Mouse (Mus musculus) liver, embryonic 13.5 days (tissue): ENCODE measurements around the gene Asb13. TPM values are rescaled to one million over a fixed set of nuclear protein-coding genes. Genes with fewer than 3 reads are reported as not detected.

ENCODE experiments used
- ATAC-seq: fragments of 200-750 bp; cut with Nextera tagmentation; 2 replicates; pipeline ENCODE4 v1.8.0; 2017; ENCODE audit warnings: low read depth, mild to moderate bottlenecking, moderate number of reproducible peaks, moderate library complexity
- DNase-seq: peaks from one replicate; pipeline ENCODE4 v3.0.0; 2022
- H3K27ac ChIP-seq: fragments of 300-500 bp; sonication (generic); 2 replicates; pipeline ENCODE4 v1.5.1; 2015; ENCODE audit warnings: moderate library complexity, mild to moderate bottlenecking, inconsistent platforms
- H3K27me3 ChIP-seq: fragments of 300-500 bp; sonication (generic); 2 replicates; pipeline ENCODE4 v1.6.1; 2015; ENCODE audit warnings: mild to moderate bottlenecking, inconsistent platforms
- H3K36me3 ChIP-seq: fragments of 300-500 bp; sonication (generic); 2 replicates; pipeline ENCODE4 v1.6.1; 2015; ENCODE audit warnings: mild to moderate bottlenecking, inconsistent platforms
- H3K4me1 ChIP-seq: fragments of 300-500 bp; sonication (generic); replicated peaks from 2 replicates; pipeline ENCODE4 v1.6.1; 2015; ENCODE audit warnings: inconsistent platforms
- H3K4me2 ChIP-seq: fragments of 300-500 bp; sonication (generic); 2 replicates; pipeline ENCODE4 v1.6.1; 2015; ENCODE audit warnings: inconsistent platforms, mild to moderate bottlenecking, moderate library complexity
- H3K4me3 ChIP-seq: fragments of 300-500 bp; sonication (generic); replicated peaks from 2 replicates; pipeline ENCODE4 v1.5.1; 2015; ENCODE audit warnings: mild to moderate bottlenecking, inconsistent platforms
- H3K9ac ChIP-seq: fragments of 300-500 bp; sonication (generic); 2 replicates; pipeline ENCODE4 v1.6.1; 2015; ENCODE audit warnings: mild to moderate bottlenecking, inconsistent platforms
- H3K9me3 ChIP-seq: fragments of 300-500 bp; sonication (generic); replicated peaks from 2 replicates; pipeline ENCODE4 v1.6.1; 2016; ENCODE audit warnings: inconsistent platforms
- WGBS: fragments of 180-500 bp; shearing (Covaris S2); methylation state at CpG from one replicate; pipeline ENCODE4 v1.1.7; 2015; ENCODE audit not compliant: insufficient replicate concordance; 5-methylcytosine and 5-hydroxymethylcytosine counted together
- polyA plus RNA-seq: library from polyadenylated mRNA; unstranded; fragments of >200 nt; fragmentation: Nextera tagmentation; extraction: Ambion mirVana; gene quantifications from 2 replicates; pipeline ENCODE4 v1.2.1, GENCODE M21; 2015

The Asb13 gene
- polyA plus RNA-seq: 2.1 and 2.8 TPM in 2 replicates

GRCm38 (mm10) chr13:3633895-3634811, at the start of gene Asb13:
Gene Asb13, plus strand, starts transcription at chr13:3634032.
- H3K9ac ChIP-seq: peak within 1 kb of the TSS; percentile 73
- H3K36me3 ChIP-seq: no peaks in the 10 kb centered on the region
- peaks cover 3% of the 10 kb centered on the region; the same call in 1 of the 2 replicates for H3K27me3 ChIP-seq
- H3K27ac ChIP-seq: no peak within 1 kb of the TSS
- peaks cover 14% of the 10 kb centered on the region for H3K4me1 ChIP-seq
- DNase-seq (peak; percentile 71), ATAC-seq (peak; percentile 94)
- no peaks in the 10 kb centered on the region for H3K9me3 ChIP-seq
- 1% methylated on average over 47 of the region's 47 CpGs for WGBS
- H3K4me3 ChIP-seq: peak within 1 kb of the TSS; percentile 67
- peak within 1 kb of the TSS; percentile 76 for H3K4me2 ChIP-seq

GRCm38 (mm10) chr13:3590789-3591188, 43.0 kb upstream of the Asb13 start:
- H3K27me3 ChIP-seq: no peaks in the 10 kb centered on the region
- H3K4me1 ChIP-seq: no peaks in the 10 kb centered on the region
- DNase-seq: no peak
- no peak overlapping the region for H3K4me2 ChIP-seq
- H3K9ac ChIP-seq: no peak overlapping the region
- peaks cover 51% of the 10 kb centered on the region for H3K36me3 ChIP-seq
- no peak for ATAC-seq
- no peaks in the 10 kb centered on the region for H3K9me3 ChIP-seq
- H3K27ac ChIP-seq: no peak overlapping the region
- H3K4me3 ChIP-seq: no peak overlapping the region
- WGBS: 79% methylated on average over 3 of the region's 3 CpGs

GRCm38 (mm10) chr13:3594311-3594710, 39.5 kb upstream of the Asb13 start:
- DNase-seq (no peak), ATAC-seq (no peak)
- Histone ChIP-seq H3K4me2 (no peak overlapping the region), H3K27ac (no peak overlapping the region), H3K36me3 (peaks cover 53% of the 10 kb centered on the region), H3K9me3 (no peaks in the 10 kb centered on the region), H3K27me3 (no peaks in the 10 kb centered on the region), H3K4me1 (no peaks in the 10 kb centered on the region), H3K4me3 (no peak overlapping the region), H3K9ac (no peak overlapping the region)
- WGBS: 68% methylated on average over 1 of the region's 1 CpGs

GRCm38 (mm10) chr13:3596232-3596631, 37.6 kb upstream of the Asb13 start:
- ATAC-seq (no peak), DNase-seq (no peak)
- Histone ChIP-seq H3K4me3 (no peak overlapping the region), H3K4me2 (no peak overlapping the region), H3K27me3 (no peaks in the 10 kb centered on the region), H3K36me3 (peaks cover 42% of the 10 kb centered on the region), H3K27ac (no peak overlapping the region), H3K4me1 (no peaks in the 10 kb centered on the region), H3K9me3 (no peaks in the 10 kb centered on the region), H3K9ac (no peak overlapping the region)
- 62% methylated on average over 6 of the region's 6 CpGs for WGBS

- Histone ChIP-seq H3K27me3 (no peaks in the 10 kb centered on the region), H3K27ac (peak overlapping the region; percentile 85; the same call in 1 of the 2 replicates)
Measured at GRCm38 (mm10) chr13:3609780-3610117, 24.1 kb upstream of the Asb13 start.

GRCm38 (mm10) chr13:3610118-3610794, 23.6 kb upstream of the Asb13 start:
- H3K4me1 ChIP-seq: peaks cover 4% of the 10 kb centered on the region
- peak overlapping the region; percentile 85 for H3K27ac ChIP-seq
- peak; percentile 12 for ATAC-seq
- peak overlapping the region; percentile 89 for H3K9ac ChIP-seq
- H3K4me2 ChIP-seq: peak overlapping the region; percentile 95
- H3K9me3 ChIP-seq: no peaks in the 10 kb centered on the region
- no peaks in the 10 kb centered on the region for H3K27me3 ChIP-seq
- peak; percentile 27 for DNase-seq
- H3K4me3 ChIP-seq: peak overlapping the region; percentile 98
- under 1% methylated on average over 44 of the region's 50 CpGs for whole genome bisulfite sequencing
- no peaks in the 10 kb centered on the region for H3K36me3 ChIP-seq

More at GRCm38 (mm10) chr13:3609780-3610117, 24.1 kb upstream of the Asb13 start:
- Histone ChIP-seq H3K9me3 (no peaks in the 10 kb centered on the region), H3K4me3 (peak overlapping the region; percentile 98), H3K4me2 (peak overlapping the region; percentile 95), H3K36me3 (no peaks in the 10 kb centered on the region), H3K4me1 (peaks cover 4% of the 10 kb centered on the region), H3K9ac (peak overlapping the region; percentile 89)
- DNase-seq (no peak), ATAC-seq (no peak)
- 10% methylated on average over 8 of the region's 8 CpGs for WGBS

- ATAC-seq (peak; percentile 98), DNase-seq (peak; percentile 89)
- Histone ChIP-seq H3K27ac (peak within 1 kb of the TSS; percentile 85), H3K36me3 (no peaks in the 10 kb centered on the region), H3K27me3 (no peaks in the 10 kb centered on the region), H3K4me2 (peak within 1 kb of the TSS; percentile 95), H3K4me1 (peaks cover 4% of the 10 kb centered on the region), H3K4me3 (peak within 1 kb of the TSS; percentile 98), H3K9ac (peak within 1 kb of the TSS; percentile 89), H3K9me3 (no peaks in the 10 kb centered on the region)
- under 1% methylated on average over 58 of the region's 58 CpGs for WGBS
Measured at GRCm38 (mm10) chr13:3610795-3611438, 22.9 kb upstream of the Asb13 start, which contains the start of gene Fam208b. Gene Fam208b, minus strand, starts transcription at chr13:3611108.

GRCm38 (mm10) chr13:3627139-3627538, 6.7 kb upstream of the Asb13 start:
- ATAC-seq: no peak

GRCm38 (mm10) chr13:3628102-3628501, 5.7 kb upstream of the Asb13 start:
- Histone ChIP-seq H3K4me1 (no peaks in the 10 kb centered on the region), H3K9me3 (no peaks in the 10 kb centered on the region), H3K36me3 (no peaks in the 10 kb centered on the region), H3K4me3 (no peak overlapping the region), H3K27ac (no peak overlapping the region), H3K27me3 (peaks cover 3% of the 10 kb centered on the region; the same call in 1 of the 2 replicates), H3K4me2 (no peak overlapping the region), H3K9ac (no peak overlapping the region)
- no peak for ATAC-seq
- 24% methylated on average over 3 of the region's 3 CpGs for WGBS
- DNase-seq: no peak

More at GRCm38 (mm10) chr13:3627139-3627538, 6.7 kb upstream of the Asb13 start:
- no peaks in the 10 kb centered on the region for H3K9me3 ChIP-seq
- H3K9ac ChIP-seq: no peak overlapping the region
- H3K4me2 ChIP-seq: no peak overlapping the region
- H3K4me3 ChIP-seq: no peak overlapping the region
- no peak overlapping the region for H3K27ac ChIP-seq
- no peaks in the 10 kb centered on the region for H3K36me3 ChIP-seq
- no peak for DNase-seq
- no peaks in the 10 kb centered on the region for H3K27me3 ChIP-seq
- WGBS: 52% methylated on average over 3 of the region's 3 CpGs
- H3K4me1 ChIP-seq: no peaks in the 10 kb centered on the region

GRCm38 (mm10) chr13:3632551-3632950, 1.3 kb upstream of the Asb13 start:
- Histone ChIP-seq H3K9me3 (no peaks in the 10 kb centered on the region), H3K9ac (no peak overlapping the region), H3K4me2 (no peak overlapping the region), H3K27me3 (peaks cover 3% of the 10 kb centered on the region; the same call in 1 of the 2 replicates), H3K4me3 (no peak overlapping the region), H3K4me1 (peaks cover 11% of the 10 kb centered on the region), H3K27ac (no peak overlapping the region), H3K36me3 (no peaks in the 10 kb centered on the region)
- ATAC-seq (no peak), DNase-seq (no peak)
- 63% methylated on average over 9 of the region's 9 CpGs for WGBS

- Histone ChIP-seq H3K27ac (no peak overlapping the region), H3K4me3 (no peak overlapping the region), H3K9ac (no peak overlapping the region), H3K27me3 (peaks cover 3% of the 10 kb centered on the region; the same call in 1 of the 2 replicates), H3K9me3 (no peaks in the 10 kb centered on the region), H3K4me1 (peaks cover 14% of the 10 kb centered on the region), H3K4me2 (no peak overlapping the region), H3K36me3 (no peaks in the 10 kb centered on the region)
- no peak for ATAC-seq
- 22% methylated on average over 6 of the region's 6 CpGs for WGBS
- no peak for DNase-seq
Measured at GRCm38 (mm10) chr13:3633131-3633530, 701 bp upstream of the Asb13 start.
